Mouse (Mus musculus): Measurements from ENCODE around the gene Dgkh. TPM values are rescaled to one million over a fixed set of nuclear protein-coding genes. Genes with fewer than 3 reads are reported as not detected.
A peak's percentile ranks its signal among the peaks of the same experiment; 100 is the strongest.

The Dgkh gene
- total and polyA plus RNA-seq, 2 experiments from 2014 or later: 2.7 to 16.2 TPM

DNA sequence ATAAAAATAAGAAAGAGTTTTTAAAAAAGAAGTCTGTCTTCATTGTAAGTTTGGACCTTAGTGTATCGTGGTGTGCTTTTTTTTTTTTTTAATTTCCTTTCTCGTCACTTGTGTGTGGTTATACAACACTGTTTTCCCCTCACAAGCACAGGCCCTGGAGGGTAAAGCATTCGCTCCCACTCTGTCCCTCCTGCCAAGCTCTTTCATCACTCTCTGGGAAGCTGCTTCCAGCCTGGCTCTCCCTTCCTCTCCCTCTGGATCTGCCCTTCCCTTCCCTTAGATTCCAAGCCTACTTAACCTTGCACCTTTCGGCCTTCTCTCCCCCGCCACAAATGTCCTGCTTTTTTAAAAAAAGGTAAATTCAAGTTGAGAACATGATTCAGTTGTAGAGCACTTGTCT is 69.9 kb downstream of the Dgkh start:
- ATAC-seq: no peak
- Histone ChIP-seq H3K9ac (no peak overlapping the region), H3K4me1 (ENCODE audit: insufficient read depth) (no peaks in the 10 kb centered on the region), H3K27me3 (ENCODE audit: insufficient read depth, low read length) (no peaks in the 10 kb centered on the region), H3K27ac (ENCODE audit: low read depth, low read length) (no peak overlapping the region), H3K4me3 (ENCODE audit: low read depth, low read length) (no peak overlapping the region), H3K9me3 (ENCODE audit: low read length) (0 out of 2 replicates have a peak, but pooled peaks cover 6% of the 10 kb centered on the region), H3K4me2 (ENCODE audit: low read depth) (no peak overlapping the region), H3K36me3 (ENCODE audit: insufficient read depth) (no peaks in the 10 kb centered on the region)
- no peak for TF ChIP-seq CTCF (IDR thresholded peaks at IDR 0.05; ENCODE audit: low read depth)
- 73% methylated on average over 5 of the region's 5 CpGs for WGBS
- no peak for DNase-seq

DNA sequence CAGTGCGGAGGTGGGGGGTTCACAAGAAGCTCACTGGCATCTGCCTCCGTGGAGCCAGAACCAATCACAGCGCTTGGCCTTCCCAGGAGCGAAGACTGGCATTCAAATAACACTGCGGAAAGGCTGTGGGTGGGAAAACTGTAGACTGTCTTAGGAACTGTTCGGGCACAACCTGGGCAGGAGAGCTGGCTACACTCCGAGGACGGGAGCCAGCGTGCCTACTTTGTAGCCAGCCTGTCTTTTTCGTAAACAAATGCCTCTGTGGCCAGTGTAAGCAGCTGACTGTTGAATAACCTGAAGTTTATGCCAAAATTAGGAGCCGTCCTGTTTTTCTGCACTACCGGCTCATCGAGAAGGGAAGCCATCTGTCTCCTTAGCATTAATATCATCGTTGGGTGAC is 71.1 kb downstream of the Dgkh start:
- DNase-seq: no peak
- no peak overlapping the region for H3K9ac ChIP-seq
- no peak overlapping the region for H3K4me3 ChIP-seq (ENCODE audit: low read depth, low read length)
- no peak for TF ChIP-seq CTCF (IDR thresholded peaks at IDR 0.05; ENCODE audit: low read depth)
- WGBS: 82% methylated on average over 14 of the region's 14 CpGs
- H3K4me1 ChIP-seq (ENCODE audit: insufficient read depth): no peaks in the 10 kb centered on the region
- H3K4me2 ChIP-seq (ENCODE audit: low read depth): no peak overlapping the region
- no peak for ATAC-seq
- no peak overlapping the region for H3K27ac ChIP-seq (ENCODE audit: low read depth, low read length)
- 0 out of 2 replicates have a peak, but pooled peaks cover 6% of the 10 kb centered on the region for H3K9me3 ChIP-seq (ENCODE audit: low read length)
- no peaks in the 10 kb centered on the region for H3K27me3 ChIP-seq (ENCODE audit: insufficient read depth, low read length)
- no peaks in the 10 kb centered on the region for H3K36me3 ChIP-seq (ENCODE audit: insufficient read depth)

GRCm38 (mm10) chr14:78658697-78659096 is 73.9 kb downstream of the Dgkh start:
- Histone ChIP-seq H3K27me3 (ENCODE audit: insufficient read depth, low read length) (no peaks in the 10 kb centered on the region), H3K4me2 (ENCODE audit: low read depth) (no peak overlapping the region), H3K9me3 (ENCODE audit: low read length) (0 out of 2 replicates have a peak, but pooled peaks cover 6% of the 10 kb centered on the region), H3K27ac (ENCODE audit: low read depth, low read length) (no peak overlapping the region), H3K9ac (no peak overlapping the region), H3K4me3 (ENCODE audit: low read depth, low read length) (no peak overlapping the region), H3K36me3 (ENCODE audit: insufficient read depth) (no peaks in the 10 kb centered on the region), H3K4me1 (ENCODE audit: insufficient read depth) (no peaks in the 10 kb centered on the region)
- DNase-seq (no peak), ATAC-seq (no peak)
- no peak for TF ChIP-seq CTCF (IDR thresholded peaks at IDR 0.05; ENCODE audit: low read depth)
- WGBS: 97% methylated on average over 6 of the region's 6 CpGs

DNA sequence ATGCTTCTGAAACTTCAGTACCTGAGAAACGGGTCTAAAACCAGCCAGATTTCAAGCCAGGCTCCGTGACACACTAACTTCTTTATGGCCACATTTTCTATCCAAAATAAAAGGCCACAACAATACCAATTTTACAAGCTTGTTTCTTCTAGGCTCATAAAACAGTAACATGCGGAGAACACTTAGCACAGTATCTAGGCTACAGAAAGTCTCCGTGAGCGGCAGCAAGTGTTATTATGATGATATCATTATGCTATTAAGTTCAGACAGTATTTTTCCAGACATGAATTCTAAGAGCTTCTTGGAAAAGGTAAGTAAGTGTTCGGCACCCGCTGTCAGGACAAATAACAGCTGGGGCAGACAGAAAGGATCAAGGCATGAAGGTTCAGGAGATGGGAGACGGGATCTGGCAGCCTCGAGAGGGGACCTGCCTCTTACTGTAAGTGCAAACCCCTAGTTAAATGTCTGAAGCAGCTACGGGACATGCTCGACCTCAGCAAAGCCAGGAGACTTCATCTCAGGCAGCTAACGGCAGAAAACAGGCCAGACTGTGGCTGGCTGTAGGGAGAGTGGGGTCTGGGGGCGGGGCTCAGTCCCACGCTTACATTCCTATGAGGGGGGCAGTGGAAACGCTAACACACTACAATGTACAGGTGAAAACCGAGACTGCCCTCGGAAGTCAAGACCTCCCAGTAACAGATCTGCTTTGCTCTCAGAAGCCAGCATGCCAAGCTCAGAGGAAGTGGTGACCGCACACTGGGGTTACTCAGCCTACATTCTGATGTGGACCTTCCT is 75.5 kb downstream of the Dgkh start:
- no peak overlapping the region for H3K4me2 ChIP-seq (ENCODE audit: low read depth)
- TF ChIP-seq CTCF (IDR thresholded peaks at IDR 0.05; ENCODE audit: low read depth): no peak
- H3K27me3 ChIP-seq (ENCODE audit: insufficient read depth, low read length): no peaks in the 10 kb centered on the region
- whole genome bisulfite sequencing: 84% methylated on average over 18 of the region's 18 CpGs
- no peak overlapping the region for H3K4me3 ChIP-seq (ENCODE audit: low read depth, low read length)
- ATAC-seq (no peak), DNase-seq (no peak)
- H3K27ac ChIP-seq (ENCODE audit: low read depth, low read length): no peak overlapping the region
- 0 out of 2 replicates have a peak, but pooled peaks cover 6% of the 10 kb centered on the region for H3K9me3 ChIP-seq (ENCODE audit: low read length)
- no peaks in the 10 kb centered on the region for H3K4me1 ChIP-seq (ENCODE audit: insufficient read depth)
- no peak overlapping the region for H3K9ac ChIP-seq
- no peaks in the 10 kb centered on the region for H3K36me3 ChIP-seq (ENCODE audit: insufficient read depth)

DNA sequence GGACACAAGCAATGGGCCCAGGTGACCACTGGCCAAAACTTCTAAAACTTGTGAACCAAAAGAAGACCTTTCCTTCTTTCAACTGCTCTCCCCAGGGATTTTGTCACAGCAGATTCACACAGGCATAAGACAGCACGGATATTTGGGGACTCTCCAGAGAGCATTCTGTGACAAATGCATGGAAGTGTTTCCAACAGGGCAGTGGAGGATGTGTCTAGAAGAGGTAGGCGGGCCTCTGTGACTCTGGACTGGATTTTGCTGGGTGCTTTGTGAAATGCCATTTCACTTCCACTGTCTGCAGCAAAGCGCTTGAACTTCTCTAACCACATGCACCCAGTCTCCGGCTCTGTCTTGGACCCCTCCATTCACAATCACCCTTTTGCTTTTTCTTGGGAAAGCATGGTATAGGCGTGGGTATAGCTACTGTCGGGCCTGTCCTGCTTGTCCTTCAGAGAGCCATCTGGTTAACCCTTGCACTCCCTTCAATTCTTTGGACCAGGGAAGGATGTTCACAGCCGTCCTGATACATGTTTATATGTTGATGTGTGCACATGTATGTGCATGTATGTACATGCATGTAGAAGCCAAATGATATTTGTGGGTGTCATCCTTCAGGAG is 77.5 kb downstream of the Dgkh start:
- no peak for ATAC-seq
- WGBS: 88% methylated on average over 7 of the region's 7 CpGs
- no peak overlapping the region for H3K4me2 ChIP-seq (ENCODE audit: low read depth)
- no peak overlapping the region for H3K9ac ChIP-seq
- no peak overlapping the region for H3K4me3 ChIP-seq (ENCODE audit: low read depth, low read length)
- H3K27ac ChIP-seq (ENCODE audit: low read depth, low read length): no peak overlapping the region
- no peaks in the 10 kb centered on the region for H3K4me1 ChIP-seq (ENCODE audit: insufficient read depth)
- H3K27me3 ChIP-seq (ENCODE audit: insufficient read depth, low read length): no peaks in the 10 kb centered on the region
- DNase-seq: no peak
- H3K9me3 ChIP-seq (ENCODE audit: low read length): no peaks in the 10 kb centered on the region
- no peak for TF ChIP-seq CTCF (IDR thresholded peaks at IDR 0.05; ENCODE audit: low read depth)
- no peaks in the 10 kb centered on the region for H3K36me3 ChIP-seq (ENCODE audit: insufficient read depth)

DNA sequence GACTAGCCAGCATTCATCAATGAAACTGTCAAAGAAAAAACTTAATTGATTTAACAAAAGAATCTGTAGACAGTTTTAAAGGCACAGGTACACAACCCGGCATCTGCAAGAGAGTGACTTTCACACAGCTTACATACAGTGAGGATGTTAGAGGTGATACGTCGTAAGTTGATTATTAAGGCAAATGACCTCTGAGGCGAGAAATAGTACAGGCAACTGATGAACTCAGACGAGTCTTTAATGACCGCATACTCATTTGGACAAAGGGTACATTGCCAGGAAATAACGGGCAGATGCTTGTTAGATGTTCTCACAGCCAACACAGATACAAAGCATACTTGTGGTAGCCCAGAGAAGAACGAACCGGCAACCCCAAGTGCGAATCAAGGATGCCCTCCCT is 78.4 kb downstream of the Dgkh start:
- H3K27ac ChIP-seq (ENCODE audit: low read depth, low read length): no peak overlapping the region
- no peak overlapping the region for H3K4me2 ChIP-seq (ENCODE audit: low read depth)
- no peak overlapping the region for H3K9ac ChIP-seq
- H3K27me3 ChIP-seq (ENCODE audit: insufficient read depth, low read length): no peaks in the 10 kb centered on the region
- no peaks in the 10 kb centered on the region for H3K36me3 ChIP-seq (ENCODE audit: insufficient read depth)
- H3K9me3 ChIP-seq (ENCODE audit: low read length): no peaks in the 10 kb centered on the region
- DNase-seq (no peak), ATAC-seq (no peak)
- 65% methylated on average over 10 of the region's 10 CpGs for WGBS
- no peaks in the 10 kb centered on the region for H3K4me1 ChIP-seq (ENCODE audit: insufficient read depth)
- no peak for TF ChIP-seq CTCF (IDR thresholded peaks at IDR 0.05; ENCODE audit: low read depth)
- no peak overlapping the region for H3K4me3 ChIP-seq (ENCODE audit: low read depth, low read length)

- DNase-seq: no peak
- Histone ChIP-seq H3K27ac (ENCODE audit: low read depth, low read length) (no peak overlapping the region), H3K4me3 (ENCODE audit: low read depth, low read length) (no peak overlapping the region), H3K4me2 (ENCODE audit: low read depth) (no peak overlapping the region), H3K4me1 (ENCODE audit: insufficient read depth) (no peaks in the 10 kb centered on the region), H3K36me3 (ENCODE audit: insufficient read depth) (no peaks in the 10 kb centered on the region), H3K9me3 (ENCODE audit: low read length) (no peaks in the 10 kb centered on the region), H3K9ac (no peak overlapping the region), H3K27me3 (ENCODE audit: insufficient read depth, low read length) (no peaks in the 10 kb centered on the region)
- 95% methylated on average over 5 of the region's 5 CpGs for whole genome bisulfite sequencing
- peak; percentile 23; the same call in 1 of the 2 replicates for TF ChIP-seq CTCF (IDR thresholded peaks at IDR 0.05; ENCODE audit: low read depth)
- no peak for ATAC-seq
These were observed 79.2 kb downstream of the Dgkh start for GRCm38 (mm10) chr14:78653333-78653732.

All from forebrain, postnatal 0 days (tissue).